Mouse (Mus musculus) CD4-positive, CD25-positive, alpha-beta regulatory T cell, adult 9 weeks (primary cell): Measurements from ENCODE around the gene Kras. TPM values are rescaled to one million over a fixed set of nuclear protein-coding genes. Genes with fewer than 3 reads are reported as not detected.

Experiments
- polyA plus RNA-seq: library from polyadenylated mRNA; unstranded; fragments of 100-300 nt; shearing (Covaris generic); gene quantifications from one replicate; pipeline ENCODE4 v1.2.1, GENCODE M21; 2017

Gene Kras
- 11.6 TPM for polyA plus RNA-seq

GRCm38 (mm10) chr6:145250185-145250791 lies at the start of gene Kras:
Gene Kras, minus strand, starts transcription at chr6:145250239.

GRCm38 (mm10) chr6:145210816-145211338 lies 39.2 kb downstream of the Kras start, which contains the start of the genes Casc1 and Etfrf1:
Gene Casc1, minus strand, starts transcription at chr6:145211005.
Gene Etfrf1, plus strand, starts transcription at chr6:145211134.

Other genes starting within 250 kb of the Kras start
- 8.9 TPM for gene Bcat1, start 174.1 kb downstream of the Kras start, polyA plus RNA-seq
- gene Lrmp, start 134.6 kb downstream of the Kras start, polyA plus RNA-seq: 270 TPM
- gene Casc1, start 39.2 kb downstream of the Kras start, polyA plus RNA-seq: 0.56 TPM
- 30.3 TPM for gene Etfrf1, start 39.1 kb downstream of the Kras start, polyA plus RNA-seq